Mouse (Mus musculus) bone marrow, adult 2 months (tissue): ENCODE results near the gene Spice1. TPM values are rescaled to one million over a fixed set of nuclear protein-coding genes. Genes with fewer than 3 reads are reported as not detected.

Source experiments
- H3K27ac ChIP-seq: fragments of 200-500 bp; 2 replicates; pipeline ENCODE4 v1.5.1; 2012; ENCODE audit warnings: low read depth, mild to moderate bottlenecking, control low read depth, inconsistent platforms, low read length; ENCODE audit not compliant: control insufficient read depth, poor library complexity, insufficient read depth
- H3K4me1 ChIP-seq: fragments of 200-500 bp; 2 replicates; pipeline ENCODE4 v1.6.1; 2011; ENCODE audit warnings: low read length; ENCODE audit not compliant: control insufficient read depth, insufficient read depth
- H3K4me3 ChIP-seq: fragments of 200-500 bp; replicated peaks from 2 replicates; pipeline ENCODE3; 2011; ENCODE audit warnings: mild to moderate bottlenecking, low read depth, low read length, control low read depth; ENCODE audit not compliant: control insufficient read depth
- CTCF ChIP-seq: fragments of 200-500 bp; IDR thresholded peaks from 2 replicates; pipeline ENCODE4 v1.5.1; 2011; ENCODE audit warnings: low read length, control low read depth; ENCODE audit not compliant: control insufficient read depth, insufficient read depth
- POLR2A ChIP-seq: fragments of 200-500 bp; IDR thresholded peaks from 2 replicates; pipeline ENCODE4 v1.6.1; 2011; ENCODE audit warnings: low read depth, mild to moderate bottlenecking, control low read depth, low read length, borderline replicate concordance; ENCODE audit not compliant: control insufficient read depth
- WGBS: fragments of 180-500 bp; shearing (Covaris S2); methylation state at CpG from one replicate; pipeline ENCODE4 v1.1.7; 2018; 5-methylcytosine and 5-hydroxymethylcytosine counted together
- polyA plus RNA-seq: library from polyadenylated mRNA; stranded (reverse); fragments of >200 nt; gene quantifications from 2 replicates; pipeline ENCODE4 v1.2.4, GENCODE M21; 2011; ENCODE audit warnings: low replicate concordance; ENCODE audit not compliant: missing spikeins, insufficient read depth, insufficient read length

The Spice1 gene
- polyA plus RNA-seq, 1 experiment: 7.6 TPM

DNA sequence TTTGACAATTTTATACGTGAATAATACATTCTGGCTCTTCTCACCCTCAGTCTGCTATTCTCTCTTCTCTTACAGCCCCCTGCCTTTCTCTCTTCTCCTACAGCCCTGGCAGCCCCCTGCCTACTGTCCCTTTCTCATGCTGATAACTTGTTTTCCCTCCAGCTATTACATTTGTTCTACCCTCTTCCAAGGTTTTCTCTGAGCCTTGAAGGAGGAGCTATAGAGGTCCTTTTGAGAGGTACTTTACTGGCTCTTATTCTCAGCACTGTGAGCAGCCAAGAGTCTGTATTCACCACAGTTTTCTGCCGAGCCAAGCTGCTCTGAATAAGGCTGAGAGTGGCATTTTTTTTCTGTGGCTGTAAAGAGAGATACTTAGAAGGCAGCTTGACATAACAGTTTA, 36.6 kb downstream of the Spice1 start:
- Histone ChIP-seq H3K4me3 (no peak overlapping the region), H3K4me1 (no peaks in the 10 kb centered on the region), H3K27ac (no peak overlapping the region)
- TF ChIP-seq POLR2A (no peak), CTCF (no peak)
- 78% methylated on average over 2 of the region's 2 CpGs for WGBS

DNA sequence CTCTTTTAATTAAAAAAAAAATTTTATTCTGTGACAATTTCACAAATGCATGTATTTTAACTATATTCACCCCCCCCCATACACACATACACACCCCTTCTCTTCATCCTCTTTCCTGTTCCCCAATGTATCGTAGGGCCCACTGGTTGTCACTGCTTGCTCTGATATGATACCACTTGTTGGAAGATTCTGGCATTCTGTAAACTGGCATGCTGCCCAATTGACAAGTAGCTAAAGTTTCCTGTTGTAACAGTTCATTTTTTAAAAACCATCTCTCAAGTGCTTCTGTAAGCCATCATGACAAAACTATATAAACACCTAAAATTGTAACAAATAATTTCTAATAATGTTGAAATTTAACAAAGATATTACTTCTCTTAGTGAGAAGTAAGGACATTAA, 37.3 kb downstream of the Spice1 start:
- Histone ChIP-seq H3K27ac (no peak overlapping the region), H3K4me3 (no peak overlapping the region), H3K4me1 (no peaks in the 10 kb centered on the region)
- TF ChIP-seq POLR2A: no peak
- TF ChIP-seq CTCF: no peak
- 65% methylated on average over 1 of the region's 1 CpGs for WGBS

DNA sequence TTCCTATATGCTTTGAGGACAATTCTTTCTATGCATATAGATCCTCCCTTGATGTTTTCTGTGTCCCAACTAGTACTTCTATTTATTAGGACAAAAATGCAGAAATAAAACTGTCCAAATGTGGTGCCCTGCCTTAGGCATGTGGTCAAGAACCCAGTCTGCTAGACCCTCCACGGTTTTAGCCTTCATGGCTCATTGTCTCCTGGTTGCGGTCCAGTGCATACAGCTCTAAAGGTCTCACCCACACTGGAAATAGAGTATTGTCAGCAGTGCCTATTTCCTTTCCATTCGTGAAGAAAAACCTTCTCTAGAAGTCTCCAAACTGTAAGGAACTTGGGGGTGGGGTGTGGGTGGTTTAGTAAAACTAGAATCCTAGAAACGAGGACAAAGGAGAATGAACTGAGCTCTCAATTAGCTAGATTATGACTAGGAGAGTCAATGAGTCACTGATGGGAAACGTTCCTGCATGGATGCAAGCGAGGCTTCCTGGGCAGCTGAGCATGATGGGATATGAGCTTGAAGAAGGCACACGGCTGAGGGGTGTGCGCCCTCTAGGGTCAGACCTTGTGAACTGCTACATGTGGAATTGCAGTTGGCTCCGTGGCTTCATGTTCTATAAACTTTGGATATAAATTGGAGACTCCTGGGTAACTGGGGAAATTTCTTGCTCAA, 45.1 kb downstream of the Spice1 start:
- 43% methylated on average over 9 of the region's 9 CpGs for WGBS
- no peak for TF ChIP-seq POLR2A
- TF ChIP-seq CTCF: peak; percentile 90
- H3K27ac ChIP-seq: no peak overlapping the region

DNA sequence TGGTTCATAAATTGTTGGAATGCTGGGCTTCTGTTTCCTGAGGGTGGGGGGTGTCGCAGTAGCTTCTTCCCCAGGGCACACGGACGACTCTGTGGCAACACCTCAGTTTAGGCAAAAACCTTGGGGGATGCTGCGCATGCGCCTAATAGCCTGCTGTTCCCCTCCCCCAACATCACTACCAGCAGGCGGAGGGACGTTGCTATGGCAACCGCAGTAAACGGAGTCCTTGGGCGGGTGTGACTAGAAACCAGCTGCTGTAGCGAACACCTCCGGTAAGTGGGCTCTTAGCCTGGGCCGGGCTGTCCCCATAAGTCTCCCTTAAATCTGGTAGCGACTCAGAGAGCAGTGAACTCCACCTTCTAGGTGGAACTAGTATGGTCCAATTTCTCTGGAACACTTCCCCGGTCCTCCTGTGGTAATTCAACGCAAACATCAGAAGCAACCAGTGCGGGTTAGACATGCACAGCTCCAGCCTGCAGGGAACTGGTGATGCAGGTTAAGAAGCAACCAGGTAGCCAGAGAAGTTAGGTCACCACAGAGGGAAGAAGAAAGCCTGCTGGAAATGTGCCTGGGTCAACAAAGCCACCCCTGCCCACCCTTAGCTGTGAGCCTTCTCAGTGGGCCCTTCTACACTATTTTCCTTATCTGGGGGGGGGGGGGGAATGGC, 47.8 kb downstream of the Spice1 start, which contains the start of gene Cfap44:
Gene Cfap44, plus strand, starts transcription at position 220 of the 667 bp plus-strand sequence.
- no peak within 1 kb of the TSS for H3K4me3 ChIP-seq
- no peaks in the 10 kb centered on the region for H3K4me1 ChIP-seq
- no peak within 1 kb of the TSS for H3K27ac ChIP-seq
- WGBS: 8% methylated on average over 17 of the region's 17 CpGs
- TF ChIP-seq POLR2A (no peak), CTCF (no peak)

More for the DNA sequence above, 45.1 kb downstream of the Spice1 start:
- Histone ChIP-seq H3K4me1 (no peaks in the 10 kb centered on the region), H3K4me3 (no peak overlapping the region)

DNA sequence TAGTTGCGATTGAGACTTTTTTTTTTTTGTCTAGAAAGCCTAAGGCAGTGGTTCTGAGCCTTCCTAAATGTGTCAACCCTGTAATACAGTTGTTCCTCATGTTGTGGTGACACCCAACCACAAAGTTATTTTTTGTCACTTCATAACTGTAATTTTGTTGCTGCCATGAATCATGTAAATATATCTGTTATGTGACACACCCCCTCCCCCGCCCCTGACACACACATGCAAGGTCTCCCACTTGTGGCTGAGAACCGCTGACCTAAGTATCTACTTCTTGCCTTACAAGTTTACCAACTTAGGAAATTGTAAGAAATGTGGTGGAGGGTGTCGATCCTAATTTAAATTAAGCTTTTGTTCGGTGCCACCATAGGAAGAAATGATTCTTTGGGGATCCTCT, 58.0 kb downstream of the Spice1 start:
- Histone ChIP-seq H3K4me1 (no peaks in the 10 kb centered on the region), H3K4me3 (no peak overlapping the region), H3K27ac (no peak overlapping the region)
- 55% methylated on average over 5 of the region's 5 CpGs for WGBS
- TF ChIP-seq CTCF (no peak), POLR2A (no peak)

DNA sequence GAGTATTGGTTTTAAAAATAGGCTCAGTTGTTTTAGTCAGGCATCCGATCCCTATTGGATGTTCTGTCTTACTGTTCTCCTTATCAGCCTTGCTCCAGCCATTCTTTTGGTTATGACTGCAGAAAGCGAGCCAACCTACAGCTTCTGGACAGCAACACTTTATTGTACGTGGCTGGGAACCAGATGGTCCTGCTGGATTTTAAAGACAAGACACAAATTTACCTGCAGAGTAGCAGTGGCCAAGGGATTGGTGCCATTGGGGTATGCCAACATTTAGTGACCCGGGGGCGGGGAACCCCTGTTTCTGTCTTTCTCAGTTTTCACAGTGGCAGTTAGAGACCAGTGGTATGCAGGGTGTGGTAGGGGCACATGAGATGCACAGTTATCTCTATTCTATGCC, 60.3 kb downstream of the Spice1 start:
- TF ChIP-seq CTCF: no peak
- no peak for TF ChIP-seq POLR2A
- WGBS: 78% methylated on average over 5 of the region's 5 CpGs

DNA sequence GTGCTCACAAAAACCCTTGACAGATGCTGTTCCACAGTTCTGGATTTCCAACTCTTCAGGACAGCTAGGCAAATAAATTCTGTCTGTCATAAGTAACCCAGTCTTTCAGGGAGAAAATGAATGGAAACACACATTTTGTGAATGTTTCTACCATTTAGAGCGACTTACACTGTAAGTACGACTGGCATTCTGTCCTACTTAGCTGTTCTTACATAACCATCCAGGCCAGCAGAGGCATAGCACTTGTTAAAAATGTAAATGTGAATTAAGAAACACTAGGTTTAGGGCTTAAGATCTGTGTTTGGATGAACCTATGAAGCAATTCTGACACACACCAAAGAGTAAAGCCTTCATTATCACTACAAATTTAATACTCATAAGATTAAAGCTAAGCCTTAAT, 61.4 kb downstream of the Spice1 start:
- no peak overlapping the region for H3K27ac ChIP-seq
- TF ChIP-seq CTCF (no peak), POLR2A (no peak)
- 81% methylated on average over 2 of the region's 2 CpGs for WGBS
- H3K4me3 ChIP-seq: no peak overlapping the region
- no peaks in the 10 kb centered on the region for H3K4me1 ChIP-seq

More for the DNA sequence above, 60.3 kb downstream of the Spice1 start:
- no peaks in the 10 kb centered on the region for H3K4me1 ChIP-seq
- H3K4me3 ChIP-seq: no peak overlapping the region
- H3K27ac ChIP-seq: no peak overlapping the region

DNA sequence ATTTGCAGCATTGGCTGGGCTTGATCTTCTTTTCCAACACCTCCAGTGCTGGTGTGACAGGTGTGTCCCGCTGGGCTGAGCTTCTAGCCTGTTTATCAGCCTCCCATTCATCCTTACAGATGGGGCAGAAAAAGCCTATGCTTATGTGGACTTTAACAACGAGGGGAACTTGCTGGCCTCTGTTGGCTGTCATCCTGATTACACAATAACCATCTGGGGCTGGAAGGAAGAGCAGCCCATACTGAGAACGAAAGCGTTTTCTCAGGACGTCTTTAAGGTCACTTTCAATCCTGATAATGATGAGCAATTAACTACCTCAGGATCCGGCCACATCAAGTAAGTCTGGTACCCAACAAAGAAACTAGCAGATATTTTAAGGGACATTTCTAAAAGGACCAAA, 63.3 kb downstream of the Spice1 start:
- WGBS: 23% methylated on average over 6 of the region's 6 CpGs
- TF ChIP-seq POLR2A: no peak
- no peak for TF ChIP-seq CTCF
- H3K4me1 ChIP-seq: no peaks in the 10 kb centered on the region
- no peak overlapping the region for H3K4me3 ChIP-seq
- no peak overlapping the region for H3K27ac ChIP-seq
